Mouse (Mus musculus) left cerebral cortex, postnatal 36 days (tissue): ENCODE measurements around the gene Ulk2. TPM values are rescaled to one million over a fixed set of nuclear protein-coding genes. Genes with fewer than 3 reads are reported as not detected.
A peak's percentile ranks its signal among the peaks of the same experiment; 100 is the strongest.

Experiments used
- DNase-seq, 2 experiments: peaks; one replicate each; pipeline ENCODE4 v3.0.0; 2021 to 2022; ENCODE audit warnings: low spot score in 2 of 2, mixed read lengths in 1 of 2
- intact Hi-C: fragments of 180-260 bp; cut with DNase I; formaldehyde crosslinking; loops from one replicate; pipeline ENCODE4 v1.15.1; 2025
- total RNA-seq, 2 experiments: library from RNA; stranded (reverse); gene quantifications; 2 replicates each; pipeline ENCODE4 v1.2.3; 2021

Gene Ulk2
- total RNA-seq, 2 experiments from 2014 or later: 82.1 to 82.8 TPM

DNA sequence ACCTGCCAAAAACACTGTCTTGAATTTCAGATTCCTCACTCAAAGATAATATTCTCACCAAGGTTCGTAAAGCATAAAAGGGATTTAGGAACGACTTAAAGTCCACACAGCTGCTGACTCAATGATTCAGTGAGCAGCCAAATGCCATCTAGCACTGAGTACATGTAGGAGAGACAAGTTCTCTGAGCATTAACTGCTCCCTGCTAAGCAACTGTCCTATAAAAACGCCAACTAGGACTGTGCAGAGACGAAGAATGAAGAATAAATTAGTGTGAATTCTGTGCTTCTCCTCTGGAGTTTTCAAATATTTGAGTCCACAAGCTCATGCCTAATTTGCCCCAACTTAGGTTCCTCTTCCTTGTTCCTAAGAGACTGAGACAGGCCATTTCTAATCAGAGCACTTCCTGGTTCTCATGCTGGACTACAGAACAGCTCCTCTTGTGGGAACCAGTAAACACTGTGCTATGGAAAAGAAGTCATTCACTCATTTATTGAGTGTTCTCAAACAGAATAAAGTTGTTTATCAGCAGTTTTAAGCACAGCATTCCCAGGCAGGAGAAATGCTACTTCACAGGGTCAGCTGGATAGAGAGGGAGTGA lies 80.2 kb downstream of the Ulk2 start:
- DNase-seq: peak in 1 of 2 experiments; percentile 23
- intact Hi-C loops: no loop called here

DNA sequence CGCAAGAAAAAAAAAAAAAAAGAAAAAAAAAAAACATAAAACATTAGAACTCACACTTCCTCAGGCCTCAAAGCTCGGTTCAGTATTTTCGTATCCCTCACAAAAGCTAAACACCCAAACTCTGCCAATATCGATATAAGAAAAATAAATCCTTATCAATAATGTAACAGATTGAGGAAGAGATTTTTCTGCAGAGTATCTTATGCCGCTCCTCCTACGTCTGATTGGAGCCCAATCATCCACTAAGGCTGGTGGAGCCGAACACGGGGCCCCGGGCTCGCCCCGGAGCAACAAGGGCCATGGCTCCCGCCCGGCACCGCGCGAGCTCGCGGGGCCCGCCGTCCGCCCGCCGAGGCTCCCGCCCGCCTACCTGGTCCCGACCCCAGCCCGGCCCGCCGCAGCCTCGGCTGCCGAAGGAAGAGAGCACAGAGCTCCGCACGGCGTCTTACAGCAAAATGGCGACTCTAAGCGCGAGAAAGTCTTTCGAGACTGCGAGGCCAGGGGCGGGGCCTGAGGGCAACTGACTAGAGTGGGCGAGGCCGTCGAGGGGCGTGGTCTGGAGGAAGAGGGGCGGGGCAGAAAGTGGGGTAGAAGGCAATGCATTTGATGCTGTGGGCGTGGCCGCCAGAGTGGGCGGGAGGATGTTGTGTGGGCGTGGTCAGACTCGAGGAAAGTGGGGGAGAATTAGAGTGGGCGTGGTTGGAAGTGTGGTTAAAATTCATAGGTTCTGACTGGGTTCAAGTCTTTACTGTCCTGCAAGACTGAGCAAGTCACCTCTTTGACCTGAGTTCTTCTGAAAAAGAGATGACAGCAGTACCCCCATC lies 93.1 kb downstream of the Ulk2 start, which contains the start of gene Prpsap2:
TSS of gene Prpsap2 (minus strand) at position 505 of the 824 bp plus-strand sequence.
- intact Hi-C loops: no loop called here
- peak; percentile 92 to 95 for DNase-seq

DNA sequence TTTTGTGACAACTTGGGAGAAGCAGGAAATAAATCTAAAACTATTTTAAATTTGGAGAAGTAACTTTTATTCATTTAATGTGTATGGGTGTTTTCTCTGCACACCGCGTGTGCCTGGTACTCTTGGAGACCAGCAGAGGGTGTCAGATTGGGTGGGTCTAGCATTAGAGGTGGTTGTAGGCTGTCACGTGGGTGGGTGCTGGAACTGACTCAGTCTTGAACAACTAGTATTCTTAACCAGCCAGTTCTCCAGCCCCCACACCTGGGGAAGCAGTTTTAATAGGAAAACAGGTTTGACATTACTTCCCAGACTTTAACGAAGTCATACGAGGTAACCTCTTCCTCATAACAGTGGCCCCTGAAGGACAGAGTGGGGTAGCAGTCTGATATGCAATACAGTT lies 94.4 kb downstream of the Ulk2 start:
- peak in 1 of 2 experiments; percentile 32 for DNase-seq
- intact Hi-C loops: no loop called here

DNA sequence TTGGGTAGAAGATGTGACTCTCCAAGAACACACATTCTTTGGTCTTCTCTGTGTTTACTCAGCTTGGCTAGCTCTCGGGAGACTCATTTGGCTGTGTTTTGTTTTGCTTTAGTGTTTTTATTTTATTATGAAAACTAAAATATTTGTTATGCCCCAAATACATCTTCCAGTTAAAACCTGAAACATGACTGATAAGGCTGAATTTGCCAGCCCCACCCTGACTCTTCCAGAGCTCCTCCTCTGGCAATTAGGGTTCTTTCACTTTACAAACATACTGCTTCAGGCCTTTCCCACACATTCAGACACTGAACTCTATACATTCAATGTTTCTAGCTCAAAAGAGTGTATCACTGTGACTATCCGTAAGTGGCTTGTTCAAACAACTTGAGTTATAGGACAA lies 97.7 kb downstream of the Ulk2 start:
- intact Hi-C loops: no loop called here

DNA sequence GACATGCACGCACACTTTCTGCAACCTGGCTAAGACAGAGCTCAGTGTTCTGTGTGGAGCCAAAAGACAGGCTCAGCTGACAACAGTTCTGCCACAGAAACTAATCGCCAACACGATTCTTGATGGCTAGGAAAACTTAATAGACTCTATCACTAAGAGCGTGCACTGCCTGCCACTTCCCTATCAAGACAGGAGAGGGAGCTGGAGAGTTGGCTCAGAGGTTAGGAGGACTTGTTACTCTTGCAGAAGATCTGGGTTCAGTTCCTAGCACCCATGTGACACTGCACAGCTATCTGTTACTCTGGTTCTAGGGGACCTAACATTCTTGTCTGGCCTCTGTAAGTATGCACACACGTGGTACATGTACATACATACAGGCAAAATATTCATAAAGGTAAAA lies 103.3 kb downstream of the Ulk2 start:
- no peak for DNase-seq
- intact Hi-C loops: no loop called here

More for the DNA sequence above, 97.7 kb downstream of the Ulk2 start:
- DNase-seq: no peak

DNA sequence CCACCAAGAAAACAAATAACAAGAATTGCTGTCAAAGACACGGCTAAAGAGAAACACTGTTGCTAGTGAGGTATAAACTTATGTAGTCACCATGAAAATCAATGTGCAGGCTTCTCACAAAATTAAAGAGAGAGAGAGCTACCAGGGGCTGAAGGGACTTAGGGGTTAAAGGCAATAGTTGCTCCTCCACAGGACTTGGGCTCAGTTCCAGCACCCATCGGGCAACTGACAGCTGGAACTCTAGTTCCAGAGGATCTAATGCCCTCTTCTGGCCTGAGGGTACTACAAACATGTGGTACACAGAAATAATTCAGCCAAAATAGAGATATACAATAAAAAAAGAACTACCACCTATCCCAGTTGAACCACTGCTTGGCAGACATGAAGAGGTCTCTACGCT lies 107.7 kb downstream of the Ulk2 start:
- DNase-seq: no peak
- intact Hi-C loops: no loop called here

DNA sequence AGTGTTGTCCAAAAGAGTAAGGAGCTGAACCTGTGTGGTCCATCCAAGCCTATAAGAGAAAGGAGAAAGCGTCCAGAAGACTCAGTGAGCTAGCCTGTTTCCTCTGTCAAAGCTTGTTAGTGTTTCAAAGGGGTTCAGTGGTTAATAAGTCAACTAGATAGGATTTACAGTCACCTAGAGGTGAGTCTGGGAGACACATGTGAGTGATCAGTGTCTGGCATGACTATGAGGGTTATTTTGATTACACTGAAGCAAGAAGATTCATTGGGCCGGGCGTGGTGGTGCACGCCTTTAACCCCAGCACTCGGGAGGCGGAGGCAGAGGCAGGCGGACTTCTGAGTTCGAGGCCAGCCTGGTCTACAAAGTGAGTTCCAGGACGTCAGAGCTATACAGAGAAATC lies 109.1 kb downstream of the Ulk2 start:
- no peak for DNase-seq
- intact Hi-C loops: no loop called here

DNA sequence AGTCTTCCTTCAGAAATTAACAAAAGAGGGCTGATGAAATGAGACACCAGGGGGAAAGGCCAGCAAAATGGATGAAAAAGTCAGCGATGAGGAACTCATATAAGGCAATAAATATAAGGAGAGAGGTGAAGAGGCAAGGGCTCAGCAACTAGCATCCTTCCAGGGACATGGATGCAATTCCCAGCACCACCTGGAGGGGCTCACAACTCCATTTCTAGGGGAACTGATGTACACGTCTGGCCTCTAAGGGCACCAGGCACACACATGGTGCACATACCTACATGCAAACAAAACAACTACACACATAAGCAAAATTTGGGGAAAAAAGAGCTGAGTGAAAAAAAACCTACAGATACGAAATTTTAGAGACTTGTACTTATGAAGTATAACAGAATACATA lies 110.4 kb downstream of the Ulk2 start:
- intact Hi-C loops: no loop called here
- DNase-seq: no peak

DNA sequence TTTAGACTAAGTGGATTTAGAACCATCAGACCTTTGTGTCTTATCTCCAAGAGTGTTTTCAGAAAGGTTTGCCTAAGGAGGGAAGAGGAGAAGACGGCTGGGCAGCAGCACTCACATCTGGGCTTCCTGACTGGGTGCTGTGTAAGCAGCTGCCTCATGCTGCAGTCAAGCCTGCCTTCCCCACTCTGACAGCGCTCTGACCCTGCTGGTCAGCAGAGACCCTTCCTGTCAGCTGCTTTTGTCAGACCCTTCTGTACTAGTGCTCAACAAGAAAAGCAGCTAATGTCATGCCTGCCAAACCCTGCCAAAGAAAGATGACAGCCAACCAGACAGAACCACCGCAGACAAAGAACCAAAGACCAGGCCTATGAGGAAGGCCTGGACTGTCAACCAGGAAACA lies 111.1 kb downstream of the Ulk2 start:
- intact Hi-C loops: no loop called here
- DNase-seq: no peak

DNA sequence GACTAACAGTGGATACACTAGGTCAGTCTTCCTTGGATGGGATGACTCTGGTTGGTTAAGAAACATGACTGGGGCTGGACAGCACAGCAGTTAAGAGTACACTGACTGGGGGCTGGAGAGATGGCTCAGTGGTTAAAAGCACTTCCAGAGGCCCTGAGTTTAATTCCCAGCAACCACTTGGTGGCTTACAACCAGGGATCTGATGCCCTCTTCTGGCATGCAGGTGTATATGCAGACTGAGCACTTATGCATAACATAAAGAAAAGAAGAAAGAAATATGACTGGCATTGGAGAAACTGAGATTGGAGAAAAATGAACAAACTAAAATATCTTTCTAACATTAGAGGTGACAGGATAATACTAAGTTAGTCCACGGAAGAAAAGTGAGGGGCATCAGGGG lies 114.4 kb downstream of the Ulk2 start:
- intact Hi-C loops: no loop called here
- no peak for DNase-seq

DNA sequence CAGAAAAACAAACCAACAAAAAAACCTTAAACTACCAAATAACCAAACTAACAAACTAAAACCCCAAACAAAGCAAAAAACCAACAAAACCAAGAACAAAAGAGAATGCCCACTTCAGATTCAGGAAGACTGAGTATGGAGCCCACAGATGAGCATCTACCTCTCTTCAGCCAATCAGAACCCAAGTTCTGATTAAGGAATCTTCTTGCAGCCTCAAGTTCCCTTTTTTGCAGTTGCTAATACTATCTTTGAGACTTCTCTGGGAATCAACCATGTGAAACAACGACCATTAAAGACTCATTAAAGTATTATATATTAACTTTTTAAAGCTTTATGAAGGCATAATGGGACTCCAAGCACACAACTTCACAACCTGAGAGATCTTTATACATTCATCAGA lies 117.6 kb downstream of the Ulk2 start:
- no peak for DNase-seq
- intact Hi-C loops: no loop called here

DNA sequence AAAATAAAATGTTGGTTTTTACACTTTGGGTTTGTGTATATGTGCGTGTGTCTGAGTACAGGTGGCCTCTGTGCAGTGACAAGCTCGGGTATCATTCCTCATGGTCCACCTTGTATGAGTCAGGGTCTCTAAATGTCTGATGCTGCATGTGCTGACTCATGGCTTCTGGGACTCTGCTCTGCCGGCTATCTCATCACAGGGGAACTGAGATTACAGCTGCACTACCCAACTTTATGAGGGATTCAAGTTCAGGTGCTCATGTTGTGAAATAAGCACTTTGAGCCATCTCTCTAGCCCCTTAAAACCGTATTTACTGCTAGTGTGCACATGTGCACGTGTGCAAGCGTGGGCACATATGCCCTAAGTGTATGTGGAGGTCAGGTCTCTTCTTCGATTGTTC lies 122.2 kb downstream of the Ulk2 start:
- DNase-seq: no peak
- intact Hi-C loops: no loop called here

DNA sequence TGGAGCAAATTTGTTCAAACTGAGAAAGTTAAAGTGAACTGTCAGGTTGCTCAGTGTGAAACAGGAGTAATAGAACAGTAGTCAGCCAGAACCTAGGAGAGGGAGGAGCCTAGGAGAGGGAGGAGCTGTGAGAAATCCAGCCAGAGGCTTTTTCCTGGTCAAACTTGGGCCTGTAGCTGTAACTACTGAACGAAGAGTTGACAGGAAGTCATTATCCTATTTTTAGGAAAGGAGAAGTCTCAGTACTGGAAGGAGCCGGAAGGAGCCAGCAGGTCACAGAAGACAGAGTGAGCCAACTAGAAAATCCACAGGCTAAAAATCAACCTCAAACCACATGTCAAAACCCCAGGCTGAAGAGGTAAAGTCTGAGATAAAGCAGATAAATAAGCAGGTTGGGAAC lies 126.8 kb downstream of the Ulk2 start:
- intact Hi-C loops: no loop called here
- no peak for DNase-seq

Other genes starting within 250 kb of the Ulk2 start
- 1 to 10 TPM; 5.2 to 5.5 TPM for gene Grap, start 201.8 kb downstream of the Ulk2 start, total RNA-seq
- gene Fam83g, start 171.0 kb downstream of the Ulk2 start, total RNA-seq: under 1 TPM in 1 of 2 experiments, not detected in 1; 0.07 TPM
- gene Slc5a10, start 134.2 kb downstream of the Ulk2 start, total RNA-seq: under 1 TPM; 0.22 to 0.23 TPM
- gene Prpsap2, start 93.0 kb downstream of the Ulk2 start, total RNA-seq: 10 to 100 TPM; 38.0 to 38.4 TPM
- 10 to 100 TPM; 35.5 to 40.5 TPM for gene Akap10, start 75.2 kb upstream of the Ulk2 start, total RNA-seq
- 10 to 100 TPM; 61.0 to 83.6 TPM for gene Specc1, start 101.7 kb upstream of the Ulk2 start, total RNA-seq